Mouse (Mus musculus) intestine, embryonic 14.5 days (tissue): ENCODE data around the gene Rps3. TPM values are rescaled to one million over a fixed set of nuclear protein-coding genes. Genes with fewer than 3 reads are reported as not detected.

ENCODE experiments used
- ATAC-seq: fragments of 200-750 bp; cut with Nextera tagmentation; replicated peaks from 2 replicates; pipeline ENCODE4 v1.8.0; 2017; ENCODE audit warnings: low read depth, moderate number of reproducible peaks, moderate TSS enrichment, moderate library complexity; ENCODE audit not compliant: low FRiP score, low TSS enrichment
- DNase-seq: peaks from one replicate; pipeline ENCODE4 v3.0.0-alpha.2; 2018; ENCODE audit warnings: low spot score
- H3K27ac ChIP-seq: fragments of 300-500 bp; sonication (generic); 2 replicates; pipeline ENCODE4 v1.5.1; 2014; ENCODE audit warnings: low read depth, mild to moderate bottlenecking, control low read depth
- H3K27me3 ChIP-seq: fragments of 300-500 bp; sonication (generic); replicated peaks from 2 replicates; pipeline ENCODE4 v1.6.1; 2014; ENCODE audit warnings: low read length, control low read depth; ENCODE audit not compliant: control insufficient read depth, insufficient read depth
- H3K36me3 ChIP-seq: fragments of 300-500 bp; sonication (generic); 2 replicates; pipeline ENCODE4 v1.6.1; 2014; ENCODE audit warnings: low read length, control low read depth; ENCODE audit not compliant: control insufficient read depth, insufficient read depth
- H3K4me1 ChIP-seq: fragments of 300-500 bp; sonication (generic); replicated peaks from 2 replicates; pipeline ENCODE4 v1.6.1; 2014; ENCODE audit warnings: low read length, control low read depth, mixed read lengths; ENCODE audit not compliant: control insufficient read depth, insufficient read depth
- H3K4me2 ChIP-seq: fragments of 300-500 bp; sonication (generic); 2 replicates; pipeline ENCODE4 v1.6.1; 2014; ENCODE audit warnings: low read length
- H3K4me3 ChIP-seq: fragments of 300-500 bp; sonication (generic); 2 replicates; pipeline ENCODE4 v1.5.1; 2014; ENCODE audit warnings: low read depth, low read length, control low read depth, mixed read lengths
- H3K9ac ChIP-seq: fragments of 300-500 bp; sonication (generic); 2 replicates; pipeline ENCODE4 v1.6.1; 2014; ENCODE audit warnings: mild to moderate bottlenecking, low read length
- H3K9me3 ChIP-seq: fragments of 300-500 bp; sonication (generic); 2 replicates; pipeline ENCODE4 v1.6.1; 2016; ENCODE audit warnings: low read length, control low read depth; ENCODE audit not compliant: control insufficient read depth
- WGBS: fragments of 180-500 bp; shearing (Covaris S2); extraction: QIAGEN DNeasy Blood & Tissue Kit; methylation state at CpG from one replicate; pipeline ENCODE4 v1.1.7; 2014; 5-methylcytosine and 5-hydroxymethylcytosine counted together
- polyA plus RNA-seq: library from polyadenylated mRNA; unstranded; fragments of >200 nt; fragmentation: Nextera tagmentation; extraction: Ambion mirVana; gene quantifications from 2 replicates; pipeline ENCODE4 v1.2.1, GENCODE M21; 2014

Rps3 gene
- polyA plus RNA-seq, 1 experiment from 2014 or later: 1,042 TPM

GRCm38 (mm10) chr7:99444012-99444411 lies 39.5 kb downstream of the Rps3 start:
- H3K4me1 ChIP-seq: peaks cover 19% of the 10 kb centered on the region; the same call in 1 of the 2 replicates
- H3K4me3 ChIP-seq: no peak overlapping the region
- no peak overlapping the region for H3K27ac ChIP-seq
- H3K27me3 ChIP-seq: no peaks in the 10 kb centered on the region
- H3K9ac ChIP-seq: no peak overlapping the region
- no peak overlapping the region for H3K4me2 ChIP-seq
- no peak for ATAC-seq
- H3K9me3 ChIP-seq: no peaks in the 10 kb centered on the region
- 63% methylated on average over 6 of the region's 6 CpGs for WGBS
- no peak for DNase-seq
- H3K36me3 ChIP-seq: no peaks in the 10 kb centered on the region

GRCm38 (mm10) chr7:99443164-99443563 lies 40.4 kb downstream of the Rps3 start:
- peak overlapping the region; percentile 64 for H3K27ac ChIP-seq
- 51% methylated on average over 5 of the region's 5 CpGs for WGBS

GRCm38 (mm10) chr7:99441534-99442072 lies 41.9 kb downstream of the Rps3 start:
- ATAC-seq (peak; percentile 57), DNase-seq (peak; percentile 61)
- Histone ChIP-seq H3K9ac (no peak overlapping the region), H3K4me1 (peaks cover 20% of the 10 kb centered on the region; the same call in 1 of the 2 replicates), H3K4me3 (no peak overlapping the region), H3K4me2 (no peak overlapping the region), H3K27ac (peak overlapping the region; percentile 66), H3K9me3 (no peaks in the 10 kb centered on the region), H3K27me3 (no peaks in the 10 kb centered on the region), H3K36me3 (no peaks in the 10 kb centered on the region)
- WGBS: 14% methylated on average over 6 of the region's 6 CpGs

More at GRCm38 (mm10) chr7:99443164-99443563, 40.4 kb downstream of the Rps3 start:
- ATAC-seq: no peak
- H3K9me3 ChIP-seq: no peaks in the 10 kb centered on the region
- DNase-seq: no peak
- no peaks in the 10 kb centered on the region for H3K36me3 ChIP-seq
- no peak overlapping the region for H3K4me2 ChIP-seq
- no peak overlapping the region for H3K4me3 ChIP-seq
- no peak overlapping the region for H3K9ac ChIP-seq
- peaks cover 19% of the 10 kb centered on the region; the same call in 1 of the 2 replicates for H3K4me1 ChIP-seq
- H3K27me3 ChIP-seq: no peaks in the 10 kb centered on the region

DNA sequence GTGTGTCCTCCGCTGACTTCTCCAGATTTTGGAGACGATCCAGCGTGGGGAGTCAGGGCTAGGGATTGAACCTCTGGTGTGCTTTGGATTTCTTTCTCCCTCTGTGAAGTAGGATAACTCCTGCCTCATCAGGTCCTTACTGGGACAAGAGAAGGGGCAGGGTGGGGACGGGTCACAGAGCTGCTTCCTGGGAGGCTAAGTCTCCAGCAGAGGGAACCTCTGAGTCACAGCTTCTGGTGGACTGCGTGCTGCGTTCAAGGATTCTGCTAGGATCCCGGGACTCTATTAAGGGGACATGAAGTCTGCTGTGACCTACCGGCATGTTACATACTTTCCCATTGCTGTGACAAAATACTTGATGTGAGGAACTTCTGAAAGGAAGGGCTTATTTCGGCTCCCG lies 44.7 kb downstream of the Rps3 start:
- H3K4me1 ChIP-seq: peaks cover 21% of the 10 kb centered on the region; the same call in 1 of the 2 replicates

GRCm38 (mm10) chr7:99436530-99436929 lies 47.0 kb downstream of the Rps3 start:
- peaks cover 13% of the 10 kb centered on the region; the same call in 1 of the 2 replicates for H3K4me1 ChIP-seq
- H3K27ac ChIP-seq: no peak overlapping the region
- H3K27me3 ChIP-seq: no peaks in the 10 kb centered on the region
- no peak overlapping the region for H3K4me3 ChIP-seq
- no peaks in the 10 kb centered on the region for H3K36me3 ChIP-seq
- DNase-seq: no peak
- WGBS: 12% methylated on average over 4 of the region's 4 CpGs
- H3K4me2 ChIP-seq: no peak overlapping the region
- no peak for ATAC-seq
- no peaks in the 10 kb centered on the region for H3K9me3 ChIP-seq
- no peak overlapping the region for H3K9ac ChIP-seq

More for the DNA sequence above, 44.7 kb downstream of the Rps3 start:
- 74% methylated on average over 10 of the region's 10 CpGs for WGBS
- no peaks in the 10 kb centered on the region for H3K36me3 ChIP-seq
- DNase-seq: no peak
- H3K4me2 ChIP-seq: no peak overlapping the region
- no peak overlapping the region for H3K4me3 ChIP-seq
- no peaks in the 10 kb centered on the region for H3K27me3 ChIP-seq
- H3K9me3 ChIP-seq: no peaks in the 10 kb centered on the region
- no peak overlapping the region for H3K27ac ChIP-seq
- no peak for ATAC-seq
- no peak overlapping the region for H3K9ac ChIP-seq

DNA sequence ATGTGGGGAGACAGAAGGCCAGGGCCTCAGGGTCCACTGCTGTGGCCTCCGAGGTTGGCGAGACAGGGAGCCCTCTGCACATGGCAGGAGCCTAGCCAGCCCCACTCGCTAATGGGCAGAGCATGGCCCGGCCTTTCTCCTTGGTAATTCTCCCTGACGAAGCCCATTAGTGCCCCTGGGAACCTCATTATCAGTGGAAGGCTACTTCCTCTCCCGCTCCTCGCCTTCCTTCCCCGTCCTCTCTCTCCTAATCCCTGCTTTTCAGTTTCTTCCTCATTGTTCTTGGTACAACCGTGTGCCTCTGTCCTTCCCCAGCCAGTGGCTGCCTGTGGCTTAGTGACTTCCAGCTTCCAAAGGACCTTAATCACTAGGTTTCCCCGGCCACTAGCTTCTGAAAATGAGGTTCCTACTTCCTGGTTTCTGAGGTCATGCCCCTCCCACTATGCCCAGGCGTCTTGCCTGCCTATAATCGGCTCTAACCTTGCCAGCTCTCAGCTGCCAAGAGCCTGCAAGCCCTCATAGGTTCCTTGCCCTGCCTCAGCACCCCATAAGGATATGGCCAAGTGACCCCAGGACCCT lies 48.8 kb downstream of the Rps3 start:
- no peak for ATAC-seq
- Histone ChIP-seq H3K9me3 (no peaks in the 10 kb centered on the region), H3K27ac (0 out of 2 replicates have a peak overlapping the region, but pooled peaks have one; percentile 3)

DNA sequence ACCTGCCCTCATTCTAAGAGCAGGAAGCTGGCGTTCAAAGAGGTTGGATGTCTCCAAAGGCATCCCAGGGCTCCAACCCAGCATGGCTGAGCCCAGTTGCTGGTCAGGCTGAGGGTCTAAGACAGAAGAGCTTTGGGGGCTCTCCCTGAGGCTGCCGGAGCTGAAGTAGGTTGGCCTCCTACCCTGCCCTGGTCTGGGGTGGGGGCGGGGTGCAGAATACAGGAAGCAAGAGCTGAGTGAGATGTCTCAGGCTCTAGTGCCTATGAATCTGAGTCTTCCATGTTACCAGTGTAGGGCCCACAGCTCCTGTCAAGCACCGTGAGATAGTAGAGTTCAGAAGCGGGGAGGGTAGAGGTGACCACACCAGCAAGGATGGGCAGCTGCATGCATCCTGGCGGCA lies 50.7 kb downstream of the Rps3 start:
- 89% methylated on average over 6 of the region's 6 CpGs for WGBS
- no peak for DNase-seq
- Histone ChIP-seq H3K4me2 (no peak overlapping the region), H3K27ac (no peak overlapping the region), H3K9ac (no peak overlapping the region), H3K9me3 (no peaks in the 10 kb centered on the region), H3K27me3 (no peaks in the 10 kb centered on the region), H3K4me1 (0 out of 2 replicates have a peak, but pooled peaks cover 6% of the 10 kb centered on the region), H3K36me3 (no peaks in the 10 kb centered on the region), H3K4me3 (no peak overlapping the region)
- ATAC-seq: no peak

More for the DNA sequence above, 48.8 kb downstream of the Rps3 start:
- no peak for DNase-seq
- no peak overlapping the region for H3K4me2 ChIP-seq
- H3K4me3 ChIP-seq: no peak overlapping the region
- no peaks in the 10 kb centered on the region for H3K27me3 ChIP-seq
- no peaks in the 10 kb centered on the region for H3K36me3 ChIP-seq
- WGBS: 60% methylated on average over 12 of the region's 12 CpGs
- H3K9ac ChIP-seq: no peak overlapping the region
- H3K4me1 ChIP-seq: 0 out of 2 replicates have a peak, but pooled peaks cover 2% of the 10 kb centered on the region

DNA sequence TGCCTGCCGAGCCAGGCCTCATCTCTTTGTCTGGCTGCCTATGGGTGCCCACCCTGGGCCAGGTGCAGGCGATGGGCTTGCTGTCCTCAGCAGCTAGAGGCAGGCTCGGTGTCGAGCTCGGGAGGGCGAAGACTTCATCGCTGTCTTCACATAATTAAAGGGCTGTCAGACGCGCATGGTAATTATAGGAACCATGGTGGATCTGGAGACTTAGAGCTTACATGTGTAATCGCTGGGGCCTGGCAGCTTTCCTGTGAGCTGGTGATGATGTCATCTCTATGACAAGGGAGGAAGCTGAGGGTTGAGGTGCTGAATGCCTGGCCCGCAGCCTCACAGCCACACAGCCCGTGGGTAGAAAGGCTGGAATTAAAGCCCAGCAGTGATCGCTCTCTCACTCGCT lies 51.3 kb downstream of the Rps3 start:
- 65% methylated on average over 14 of the region's 14 CpGs for WGBS

GRCm38 (mm10) chr7:99430246-99430645 lies 53.3 kb downstream of the Rps3 start:
- Histone ChIP-seq H3K36me3 (no peaks in the 10 kb centered on the region), H3K27ac (no peak overlapping the region), H3K9me3 (no peaks in the 10 kb centered on the region), H3K4me3 (no peak overlapping the region), H3K27me3 (no peaks in the 10 kb centered on the region), H3K4me2 (no peak overlapping the region), H3K9ac (no peak overlapping the region), H3K4me1 (0 out of 2 replicates have a peak, but pooled peaks cover 4% of the 10 kb centered on the region)
- no peak for ATAC-seq
- 65% methylated on average over 11 of the region's 11 CpGs for WGBS
- DNase-seq: no peak

More for the DNA sequence above, 51.3 kb downstream of the Rps3 start:
- Histone ChIP-seq H3K36me3 (no peaks in the 10 kb centered on the region), H3K9ac (no peak overlapping the region), H3K27me3 (no peaks in the 10 kb centered on the region), H3K4me3 (no peak overlapping the region), H3K4me1 (0 out of 2 replicates have a peak, but pooled peaks cover 6% of the 10 kb centered on the region), H3K27ac (no peak overlapping the region), H3K4me2 (no peak overlapping the region), H3K9me3 (no peaks in the 10 kb centered on the region)
- ATAC-seq: no peak
- DNase-seq: no peak
